Mouse (Mus musculus) kidney, postnatal 10 days (tissue): Measurements from ENCODE around the gene Vmn1r169.
"Not testable (repeated sequence)": the region's sequence is repeated elsewhere in the genome, so short reads cannot be mapped to it uniquely, and the experiment has no call there.

ENCODE experiments used
- DNase-seq: peaks from one replicate; pipeline ENCODE4 v3.0.0; 2021; ENCODE audit warnings: mixed read lengths

The Vmn1r169 gene

DNA sequence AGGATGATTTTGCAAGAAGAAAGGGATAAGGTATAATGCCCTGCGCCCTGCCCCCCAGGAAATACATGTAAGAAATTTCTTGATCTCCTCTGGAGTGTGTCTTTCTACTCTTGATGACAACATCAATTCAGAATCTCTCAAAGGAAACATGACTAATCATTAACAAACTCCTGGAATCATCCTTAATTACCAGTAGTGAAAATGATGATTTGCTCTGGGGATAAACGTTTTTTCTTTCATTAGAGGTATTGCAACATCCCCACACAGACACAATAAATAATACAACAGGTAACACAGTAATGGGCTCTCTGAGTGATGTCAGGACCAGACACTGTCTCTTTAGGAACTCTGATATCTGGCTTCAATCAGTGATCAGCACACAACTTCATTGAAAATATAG, at the start of gene Vmn1r169:
Gene Vmn1r169, plus strand, starts transcription at position 301 of the 400 bp plus-strand sequence.
- not testable (repeated sequence) for DNase-seq

DNA sequence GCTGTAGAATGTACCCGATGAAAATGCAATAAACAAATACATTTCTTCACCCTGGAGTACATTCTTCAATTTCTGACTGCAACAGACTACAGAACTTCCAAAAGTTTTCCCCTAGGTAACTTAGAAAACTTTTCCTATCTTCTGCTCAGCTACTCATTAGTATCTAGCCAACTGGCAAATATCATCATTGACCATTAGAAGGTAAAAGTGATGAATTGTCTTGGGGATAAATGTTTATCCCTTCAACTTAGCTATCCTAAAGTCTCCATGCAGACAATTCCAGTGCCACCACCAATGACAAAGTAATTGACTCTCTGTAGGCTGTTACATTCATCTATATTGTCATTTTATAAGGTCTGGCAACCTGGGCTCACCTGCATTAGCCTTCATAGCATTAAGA, 35.9 kb upstream of the Vmn1r169 start, which contains the start of gene Vmn1r168:
Gene Vmn1r168, plus strand, starts transcription at position 301 of the 400 bp plus-strand sequence.
- not testable (repeated sequence) for DNase-seq

DNA sequence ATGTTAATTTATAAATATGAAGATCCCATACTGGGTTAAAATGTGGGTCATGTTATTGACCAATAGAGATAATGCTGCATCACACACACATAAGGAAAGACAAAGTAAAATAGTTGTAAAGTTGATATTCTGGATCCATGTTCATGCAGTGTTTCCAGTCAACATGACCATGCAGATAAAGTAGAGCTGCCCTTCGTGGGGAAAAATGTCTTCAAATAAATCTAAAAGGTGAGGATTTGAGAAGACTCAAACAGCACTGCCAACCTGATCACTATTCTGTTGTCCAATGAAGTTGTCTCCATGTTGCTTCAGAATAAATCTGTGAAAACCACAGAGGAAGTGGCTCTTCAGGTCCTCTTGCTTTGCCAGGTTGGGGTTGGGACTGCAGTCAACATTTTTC, 30.5 kb downstream of the Vmn1r169 start, which contains the start of gene Vmn1r170:
Gene Vmn1r170, plus strand, starts transcription at position 301 of the 400 bp plus-strand sequence.
- DNase-seq: not testable (repeated sequence)
